Mouse (Mus musculus) 416B (cell line): ENCODE data around the gene Rassf3.

Experiments used
- DNase-seq: peaks from one replicate; pipeline ENCODE4 v3.0.0; 2011; ENCODE audit warnings: low read depth

Rassf3 gene

DNA sequence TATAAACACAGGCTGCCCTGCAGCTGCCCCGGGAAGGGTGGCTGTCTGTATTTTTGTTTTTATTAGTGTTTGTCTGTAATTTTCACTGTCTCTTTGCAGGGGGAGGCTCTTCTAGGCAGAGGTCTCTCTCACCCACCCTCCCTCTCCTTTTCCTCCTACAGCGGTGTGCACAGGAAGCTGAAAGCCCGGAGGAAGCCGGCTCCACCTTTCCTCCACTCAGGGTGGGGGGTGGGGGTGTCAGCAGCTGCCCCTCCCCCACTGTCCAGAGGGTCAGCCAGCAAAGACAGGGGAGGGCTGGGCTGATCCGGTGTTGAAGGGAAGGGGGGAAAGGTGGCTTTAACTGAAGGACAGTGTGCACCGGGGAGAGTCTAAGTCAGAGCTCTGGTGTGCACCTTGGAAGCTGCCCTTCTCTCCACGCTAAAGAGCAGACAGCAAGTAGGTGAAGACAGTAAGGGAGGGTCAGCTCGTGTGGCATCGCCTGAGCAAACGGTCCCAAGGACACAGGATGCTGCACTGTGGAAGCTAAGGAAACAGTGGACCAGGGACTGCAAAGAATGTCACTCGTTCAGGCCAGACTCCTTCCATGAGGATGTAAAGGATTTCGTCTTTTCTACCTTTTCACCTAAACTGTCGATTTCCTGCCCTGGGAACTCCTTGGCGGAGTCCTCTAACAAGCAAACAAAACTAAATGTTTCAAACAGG, 46.0 kb downstream of the Rassf3 start:
- peak; percentile 88 for DNase-seq

DNA sequence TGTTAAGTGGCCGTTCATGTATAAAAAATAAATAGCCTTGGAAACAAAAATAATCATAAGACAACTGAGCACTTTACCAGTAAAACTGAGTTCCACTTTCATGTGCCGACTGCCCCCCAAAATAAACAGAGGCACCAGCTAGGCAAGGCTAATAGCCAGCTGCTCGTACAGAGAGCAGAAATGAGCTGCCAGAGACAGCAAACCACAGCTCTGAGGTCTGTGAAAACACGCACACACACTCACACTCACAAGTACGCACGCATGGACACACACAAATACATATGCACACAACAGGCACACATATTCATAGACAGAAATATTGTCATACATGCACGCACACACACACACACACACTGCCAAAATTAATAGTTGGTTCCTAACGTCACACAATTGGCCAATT, 46.6 kb downstream of the Rassf3 start:
- DNase-seq = peak; percentile 76

DNA sequence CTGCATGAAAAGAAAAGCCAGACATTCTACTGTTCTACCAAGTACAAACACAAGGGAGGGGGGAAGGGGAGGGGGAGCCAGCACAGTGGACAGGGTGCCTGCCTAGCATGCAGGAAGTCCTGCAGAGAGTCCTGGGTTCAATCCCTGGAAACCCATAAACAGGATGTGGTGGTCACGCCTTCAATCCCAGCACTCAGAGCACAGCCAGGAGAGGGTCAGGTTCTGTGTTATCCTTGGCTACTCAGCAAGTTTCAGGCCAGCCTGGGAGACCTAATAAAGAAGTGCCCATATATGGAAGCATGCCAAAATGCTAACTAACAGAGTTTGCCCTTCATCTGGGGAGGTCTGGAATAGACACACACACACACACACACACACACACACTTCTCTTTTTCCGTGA, 47.1 kb downstream of the Rassf3 start:
- peak; percentile 94 for DNase-seq

DNA sequence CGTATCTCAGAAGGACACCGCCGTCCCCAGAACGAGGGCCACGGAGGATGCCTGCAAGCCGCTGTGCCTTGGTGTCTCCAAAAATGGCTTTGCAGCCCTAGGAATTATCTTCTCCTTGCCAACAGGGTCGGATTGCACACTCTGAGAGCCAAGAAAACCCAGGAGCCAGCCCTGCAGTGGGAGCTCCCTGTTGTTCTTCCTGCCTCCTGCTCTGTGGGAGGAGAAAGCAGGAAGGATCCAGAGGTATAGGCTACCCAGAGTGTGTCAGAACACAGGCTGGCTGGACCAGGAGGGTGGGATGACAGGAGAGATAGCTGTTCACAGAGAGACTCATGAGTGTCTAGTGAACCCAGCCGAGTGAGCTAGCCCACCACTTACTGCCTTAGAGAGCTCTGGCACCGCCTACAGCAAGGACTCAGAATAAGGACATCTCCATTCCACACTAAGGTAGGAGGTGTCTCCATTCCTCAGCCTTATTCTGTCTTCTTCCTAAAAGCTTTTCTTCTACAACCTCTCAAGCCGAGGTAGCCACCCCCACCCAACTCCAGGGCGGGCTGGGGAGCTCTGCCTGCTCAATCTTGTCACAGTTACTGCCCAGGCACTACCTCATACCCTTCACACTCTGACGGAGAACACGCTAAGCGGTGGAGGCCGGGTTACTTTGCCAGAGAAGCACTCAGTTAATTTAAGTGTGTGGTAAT, 48.0 kb downstream of the Rassf3 start:
- DNase-seq = peak; percentile 71

DNA sequence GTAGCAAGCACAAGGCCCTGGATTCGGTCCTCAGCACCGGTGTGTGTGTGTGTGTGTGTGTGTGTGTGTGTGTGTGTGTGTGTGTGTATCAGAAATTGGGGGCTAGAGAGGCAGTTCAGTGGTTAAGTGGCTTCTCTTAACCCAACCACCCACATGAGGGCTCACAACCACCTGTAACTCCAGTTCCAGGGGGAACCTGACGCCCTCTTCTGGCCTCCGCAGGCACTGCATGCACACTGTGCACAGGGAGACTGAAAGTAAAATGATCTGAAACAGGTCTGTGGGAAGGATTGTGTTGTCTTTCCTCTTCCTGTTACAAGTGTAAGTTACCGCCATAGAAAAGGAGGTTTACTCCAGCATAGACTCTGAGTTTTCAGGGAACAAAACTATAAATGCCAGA, 49.0 kb downstream of the Rassf3 start:
- peak; percentile 89 for DNase-seq

DNA sequence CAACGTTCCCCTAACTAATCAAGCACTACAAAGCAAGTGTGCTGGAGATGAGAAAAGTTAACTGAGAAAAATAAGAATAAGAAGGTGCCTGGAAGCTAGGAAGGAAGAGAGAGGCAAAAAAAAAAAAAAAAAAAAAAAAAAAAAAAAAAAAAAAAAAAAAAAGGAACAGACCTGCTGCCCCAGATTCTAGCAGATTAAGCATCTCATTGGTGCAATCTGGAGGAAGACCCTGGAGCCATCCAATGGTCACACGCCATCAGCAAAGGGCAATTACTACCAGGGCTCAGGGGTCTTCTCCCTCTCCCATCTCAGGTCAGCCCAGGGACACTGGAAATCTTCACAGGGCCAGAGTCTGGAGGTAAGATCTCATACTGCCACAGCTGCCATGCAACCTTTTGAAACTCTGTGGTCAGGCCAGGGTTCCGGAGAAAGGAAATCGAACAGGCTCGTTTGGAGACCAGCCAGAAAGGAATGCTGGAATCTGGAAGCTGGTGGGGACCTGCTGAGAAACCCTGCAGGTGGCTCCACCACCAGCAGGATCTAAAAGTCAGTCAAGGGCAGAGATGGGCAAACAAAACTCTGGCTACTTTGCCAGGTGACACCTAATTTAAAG, 49.6 kb downstream of the Rassf3 start:
- DNase-seq = peak; percentile 92

DNA sequence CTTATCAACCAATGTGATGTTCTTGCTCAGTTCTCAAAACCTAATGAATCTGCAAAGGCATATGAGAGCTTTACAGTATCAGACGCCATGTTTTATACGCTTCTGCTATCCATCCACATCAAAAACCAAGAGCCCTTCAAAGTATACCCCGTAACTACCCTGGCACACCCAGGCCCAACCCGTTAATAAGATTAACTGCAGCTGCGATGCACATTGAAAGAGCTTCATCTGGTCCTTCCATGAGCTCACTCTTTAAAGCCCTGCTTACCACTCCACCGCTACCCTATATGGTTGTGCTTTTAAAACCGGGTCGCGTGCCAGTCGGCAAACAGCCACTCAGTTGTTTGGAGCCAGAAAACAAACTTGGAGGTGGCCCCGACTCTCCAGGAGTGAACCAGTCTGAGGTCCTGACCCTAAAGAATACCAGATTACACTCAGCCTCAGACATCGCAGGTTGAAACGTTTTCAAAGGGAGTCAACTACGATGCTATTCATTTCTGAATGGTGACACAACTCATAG, 50.6 kb downstream of the Rassf3 start:
- DNase-seq = no peak

DNA sequence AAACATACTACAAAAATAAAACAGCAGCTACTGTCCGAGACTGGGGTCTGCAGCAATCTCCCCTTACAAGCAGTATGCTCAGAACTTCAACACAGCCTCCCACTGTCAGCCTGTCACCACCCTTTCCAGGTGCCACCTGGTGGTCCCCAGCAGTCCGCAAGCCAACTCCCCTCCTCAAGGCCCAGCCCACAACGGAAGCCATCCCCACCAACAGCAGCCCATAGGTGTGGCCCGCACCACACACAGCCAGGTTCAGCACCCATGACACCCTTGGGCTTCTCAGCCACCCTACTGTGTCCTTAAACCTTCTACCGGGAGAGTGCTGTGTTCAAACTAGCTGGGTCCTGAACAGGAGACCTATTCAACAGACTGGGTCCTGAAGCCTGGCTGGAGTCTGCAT, 51.1 kb downstream of the Rassf3 start:
- DNase-seq = no peak

DNA sequence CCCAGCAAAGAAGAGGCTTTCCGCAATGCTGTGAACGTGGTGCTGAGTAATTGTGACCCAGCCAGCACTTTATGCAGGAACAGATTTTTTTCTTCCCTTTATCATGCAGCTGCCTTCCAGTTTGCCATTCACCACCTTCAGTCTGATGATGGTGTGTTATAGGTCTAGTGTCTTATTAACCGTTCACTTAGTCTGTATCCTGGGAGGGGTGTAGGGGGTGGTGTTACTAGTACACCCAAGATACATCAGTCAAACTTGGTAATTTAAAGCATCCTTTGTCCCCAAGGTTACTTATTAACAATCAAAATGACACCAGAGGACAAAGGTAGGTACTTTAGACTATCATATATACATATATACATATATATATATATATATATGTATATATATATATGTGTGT, 51.7 kb downstream of the Rassf3 start:
- no peak for DNase-seq

DNA sequence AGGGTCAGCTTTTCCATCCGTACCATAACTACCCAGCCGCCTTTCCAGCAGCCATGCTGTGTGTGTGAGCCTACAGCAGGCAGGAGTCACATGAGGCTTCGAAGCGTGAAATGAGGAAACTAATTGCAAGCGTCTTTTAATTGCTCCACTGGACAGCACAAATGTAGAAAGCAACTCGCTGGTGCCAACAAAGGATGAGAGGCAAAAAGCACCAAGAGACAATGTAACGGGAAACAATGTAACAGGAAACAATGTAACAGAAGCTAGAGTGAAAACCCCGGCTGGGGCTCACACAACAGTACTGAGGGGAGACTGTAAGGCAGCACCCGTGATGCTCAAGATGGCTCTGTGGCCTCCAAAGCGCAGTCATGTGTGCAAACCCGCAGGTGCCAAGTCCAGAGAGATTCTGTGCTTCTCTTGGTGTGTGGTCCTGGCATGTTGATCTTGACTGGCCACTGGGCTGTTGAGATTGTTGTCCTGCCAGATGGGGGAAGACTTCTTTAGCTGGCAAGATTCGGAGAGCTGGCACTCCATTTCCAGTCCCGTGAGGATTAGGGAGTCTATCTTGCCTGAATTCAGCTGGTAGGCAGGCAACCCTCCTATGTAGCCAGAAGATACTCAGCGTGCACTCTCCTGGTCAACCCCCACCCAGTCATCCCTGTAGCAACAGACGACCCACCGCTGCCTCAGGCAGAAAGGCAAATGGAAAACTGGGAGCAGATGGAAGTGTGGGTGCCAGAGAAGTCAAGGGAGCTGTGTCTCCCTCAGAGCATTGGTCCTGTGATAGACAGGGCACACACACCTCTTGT, 52.4 kb downstream of the Rassf3 start:
- DNase-seq = no peak

DNA sequence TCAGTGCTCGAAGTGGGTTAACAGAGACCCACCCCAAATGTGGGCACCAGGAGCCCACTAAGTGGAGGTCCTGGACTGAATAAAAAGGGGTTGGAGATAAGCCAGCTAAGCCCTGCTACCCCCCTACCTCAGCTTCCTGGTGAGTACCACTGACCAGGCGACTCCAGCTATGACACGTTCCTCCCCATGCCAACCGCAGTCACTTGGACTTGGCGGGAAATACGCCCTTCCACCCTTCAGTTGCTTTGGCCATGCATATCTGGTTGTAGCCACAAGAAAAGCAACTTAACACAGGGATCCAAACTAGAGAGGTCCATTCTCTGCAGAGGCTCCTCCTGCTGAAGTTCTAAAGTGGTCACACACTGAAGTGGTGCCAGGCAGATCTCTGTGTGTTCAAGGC, 53.9 kb downstream of the Rassf3 start:
- DNase-seq = peak; percentile 67

DNA sequence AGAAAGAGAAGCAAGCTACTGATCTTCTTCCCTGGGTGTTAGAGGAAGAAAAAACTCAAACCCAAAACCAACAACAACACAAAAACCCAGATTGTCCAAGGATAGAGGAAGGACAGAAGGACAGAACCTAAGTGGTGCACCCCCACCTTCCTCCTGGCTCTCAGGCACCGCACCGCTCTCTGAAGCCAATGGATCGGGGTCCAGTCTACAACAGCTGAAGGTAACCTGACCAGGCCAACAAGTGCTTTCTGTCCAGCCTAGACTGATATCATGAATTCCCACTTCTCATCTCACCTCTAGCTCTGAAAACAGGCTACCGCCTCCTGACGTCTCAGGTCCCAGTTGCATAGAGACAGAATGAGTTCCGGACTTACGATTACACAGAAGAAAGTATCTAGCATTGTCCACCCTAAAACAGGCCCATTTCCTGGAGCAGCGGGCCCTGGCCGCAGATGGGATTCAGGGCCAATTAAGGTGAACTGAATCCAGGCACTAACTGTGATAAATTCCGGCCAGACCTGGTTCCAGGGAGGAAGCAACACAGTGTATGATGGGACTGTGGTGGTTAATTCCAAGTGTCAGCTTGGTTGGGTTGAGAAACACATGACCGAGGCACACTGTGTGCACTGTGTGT, 54.4 kb downstream of the Rassf3 start:
- DNase-seq = no peak

DNA sequence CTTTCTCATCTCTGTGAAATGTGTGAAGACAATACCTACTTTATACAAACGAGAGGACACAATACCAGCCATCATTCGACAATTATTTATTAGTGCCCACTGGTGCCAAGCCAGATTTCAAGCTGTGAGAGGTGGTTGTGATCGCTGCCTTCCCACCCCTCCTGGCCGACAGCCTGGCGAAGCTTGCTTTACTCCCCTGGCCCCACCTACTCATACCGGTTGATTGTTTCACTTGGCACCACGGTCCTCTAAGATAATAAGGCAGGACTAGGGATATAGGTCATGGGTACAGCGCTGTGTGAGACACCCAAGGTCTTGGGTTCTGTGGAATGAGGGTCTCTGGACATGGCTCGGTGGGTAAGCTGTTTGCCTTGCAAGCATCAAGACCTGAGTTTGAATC, 55.1 kb downstream of the Rassf3 start:
- no peak for DNase-seq

DNA sequence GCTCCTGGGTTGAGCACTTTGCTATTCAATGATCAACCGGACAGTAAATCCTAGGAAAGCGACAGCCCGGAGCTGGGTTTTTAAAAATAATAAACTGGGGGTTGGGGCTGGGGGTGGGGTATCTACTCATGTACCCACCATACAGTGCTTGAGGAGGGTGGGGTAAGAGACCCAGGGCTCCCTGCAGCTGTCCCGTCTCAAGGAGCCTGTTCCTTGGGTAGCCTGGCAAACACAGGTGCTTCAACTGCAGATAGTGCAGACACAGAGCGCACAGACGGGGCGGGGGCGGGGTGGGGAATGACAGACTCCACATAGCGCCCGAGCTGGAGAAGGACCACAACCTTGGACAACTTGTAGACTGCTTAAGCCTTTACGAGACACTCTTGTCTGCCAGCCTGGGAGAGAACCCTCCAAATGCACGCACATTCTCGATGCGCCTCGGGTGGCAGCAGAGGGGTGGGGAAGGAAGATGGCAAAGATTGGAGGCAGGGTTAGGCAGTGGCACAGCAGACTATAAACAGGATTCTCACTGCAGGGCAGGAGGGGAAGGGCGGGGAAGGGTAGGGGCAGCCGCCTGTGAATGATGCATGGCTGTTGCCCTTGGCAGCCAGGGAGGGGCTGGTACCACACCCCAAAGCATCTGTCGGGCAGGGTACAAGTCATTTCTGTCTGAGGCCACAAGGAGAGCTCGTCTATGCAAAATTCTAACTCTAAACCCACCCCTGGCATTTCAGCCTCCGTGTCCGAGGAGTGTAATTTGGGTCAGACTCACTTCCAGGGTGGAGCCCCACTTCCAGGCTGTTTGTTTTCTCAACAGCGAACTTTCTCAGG, 56.3 kb downstream of the Rassf3 start:
- no peak for DNase-seq

DNA sequence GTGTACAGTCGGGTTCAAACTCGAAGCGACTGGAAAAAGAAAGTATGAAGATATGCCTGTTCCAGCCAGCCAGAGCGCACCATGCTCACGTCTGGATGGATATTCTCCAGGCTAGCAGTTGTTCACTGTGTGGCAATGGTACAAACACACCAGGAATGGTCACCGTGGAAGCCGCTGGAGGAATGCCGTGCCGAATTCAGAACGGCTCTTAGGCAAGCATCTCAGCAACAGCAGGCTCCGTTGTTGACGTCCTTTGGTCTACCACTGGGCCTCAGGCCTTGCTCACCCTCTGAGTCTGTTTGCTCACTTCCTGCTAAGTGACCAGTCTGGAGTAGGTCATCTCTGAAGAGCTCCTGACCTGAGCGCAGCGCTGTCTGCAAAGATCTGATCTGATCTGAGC, 57.3 kb downstream of the Rassf3 start:
- DNase-seq = no peak

DNA sequence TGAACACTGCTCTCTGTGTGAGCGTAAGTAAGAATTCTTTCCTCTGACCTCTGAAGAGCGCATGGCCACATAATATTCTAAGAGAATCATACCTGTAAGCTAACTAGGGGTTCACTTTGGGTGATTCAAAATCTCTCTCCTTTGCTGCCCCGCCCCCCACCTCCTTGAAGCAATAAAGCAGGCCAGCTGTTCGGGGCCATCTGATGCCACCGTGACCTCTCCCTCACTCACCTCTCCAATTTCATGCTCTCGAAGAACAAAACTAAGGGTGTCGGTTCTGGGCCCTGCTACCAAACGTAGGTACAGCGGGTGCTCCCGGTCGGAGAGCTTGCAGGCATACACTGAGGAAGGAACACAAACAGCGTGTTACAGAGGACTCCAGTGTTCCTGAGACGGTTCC, 62.0 kb downstream of the Rassf3 start:
- DNase-seq = no peak

DNA sequence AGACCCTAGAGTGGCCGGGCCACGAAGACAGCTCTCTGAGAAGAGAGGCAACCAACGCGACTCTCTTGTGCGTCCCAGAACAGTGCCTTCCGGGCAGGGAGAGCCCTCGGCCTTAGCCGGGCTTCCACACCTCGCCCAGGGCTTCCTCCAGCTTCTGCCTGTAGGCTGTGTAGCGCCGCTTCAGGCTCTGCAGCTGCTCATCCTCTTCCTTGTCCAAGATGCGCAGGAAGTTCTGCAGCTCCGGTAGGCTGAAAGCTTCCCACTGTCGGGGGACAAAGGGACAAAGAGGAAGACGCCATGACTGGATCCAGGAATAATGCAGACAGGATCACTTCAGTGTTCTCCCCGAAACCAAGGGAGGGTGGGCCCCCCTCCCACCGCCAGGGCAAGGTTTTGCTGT, 63.3 kb downstream of the Rassf3 start:
- DNase-seq = no peak

DNA sequence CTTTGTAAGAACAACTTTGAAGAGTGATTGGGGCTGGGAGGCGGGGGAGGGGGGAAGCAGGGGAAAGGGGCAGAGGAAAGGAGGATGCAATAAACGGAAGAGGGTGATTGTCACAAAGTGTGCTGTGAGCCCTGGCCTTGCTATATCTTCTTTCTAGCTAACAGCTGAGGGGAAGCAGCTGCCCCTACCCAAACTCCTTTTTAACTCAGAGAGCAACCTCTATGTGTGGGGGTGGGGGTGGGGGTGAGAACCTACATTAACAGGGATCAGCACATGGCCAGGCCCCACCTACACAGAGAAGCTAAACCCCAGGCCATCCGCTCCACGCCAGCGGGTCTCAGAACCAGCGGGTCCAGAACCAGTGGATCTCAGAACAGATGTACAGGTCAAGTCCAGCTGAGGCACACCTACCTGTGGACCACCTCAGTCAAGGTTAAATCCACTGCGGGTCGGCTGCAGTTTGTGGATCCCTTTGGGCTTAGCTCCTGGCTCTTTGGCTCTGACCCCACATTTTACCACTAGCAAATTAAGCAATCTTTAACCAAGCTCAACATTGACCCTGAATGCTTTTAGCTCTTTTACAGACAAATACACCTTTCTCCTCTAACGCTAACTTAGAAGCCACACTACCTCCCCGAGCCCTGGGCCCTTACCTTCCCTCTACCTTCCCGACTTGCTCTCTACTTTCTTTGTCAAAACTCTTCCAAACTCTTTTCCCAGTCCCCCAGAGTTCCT, 64.3 kb downstream of the Rassf3 start:
- no peak for DNase-seq

DNA sequence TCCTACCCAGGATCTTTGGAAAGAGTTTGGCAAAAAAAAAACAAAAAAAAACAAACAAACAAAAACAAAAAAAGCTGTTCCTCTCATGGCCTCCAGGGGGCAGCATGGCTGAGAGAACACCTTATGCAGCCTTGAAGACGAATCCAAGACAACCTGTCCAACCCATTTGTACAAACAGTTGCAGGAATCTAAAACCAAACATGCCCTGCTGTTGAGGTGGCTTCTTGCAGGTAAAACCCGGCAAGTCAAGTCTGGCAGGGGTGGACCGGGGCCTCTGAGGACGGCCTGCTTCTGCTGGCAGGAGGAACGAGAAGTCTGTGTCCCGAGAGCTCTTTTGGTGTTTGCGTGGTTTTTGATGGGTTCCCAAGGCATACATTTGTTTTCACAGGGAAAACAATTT, 66.4 kb downstream of the Rassf3 start:
- DNase-seq = peak; percentile 72

DNA sequence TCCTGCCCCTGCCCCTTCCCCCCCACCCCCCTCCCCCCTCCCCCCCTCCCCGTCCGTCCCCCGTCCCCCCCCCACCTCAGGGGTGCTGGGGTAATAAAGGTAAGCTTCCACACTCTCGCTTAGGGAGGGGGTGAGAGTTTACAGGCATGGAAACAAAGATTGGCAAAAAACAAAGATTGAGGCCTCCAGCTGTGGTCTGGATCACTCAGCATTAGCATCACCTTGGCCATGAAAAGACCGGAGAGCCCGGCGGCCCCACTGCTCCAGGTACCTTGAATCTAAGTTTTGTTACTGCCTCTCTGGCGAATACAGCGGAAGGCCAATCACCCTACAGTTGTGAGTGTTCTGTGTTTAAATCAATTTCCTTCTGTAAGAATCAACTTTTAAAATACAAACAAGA, 72.2 kb downstream of the Rassf3 start:
- no peak for DNase-seq
